ENCODE assay signal across 11 mouse cellular contexts in genomic region chr11:101130056-101130756, GRCm38 (mm10). TPM values are rescaled to one million over a fixed set of nuclear protein-coding genes. Genes with fewer than 3 reads are reported as not detected.
A peak's percentile ranks its signal among the peaks of the same experiment; 100 is the strongest.
DNase-seq lines count a peak whose midpoint lies in the region; ATAC-seq and TF ChIP-seq lines count a peak whose summit lies in the region.
"Had no signal": no experiment of that assay in that cellular context is flagged by ENCODE, and none has a peak within 500 bp of the region (broad histone marks: within the 10 kb centered on the region; RNA-seq: fewer than 3 reads in every experiment).

No protein-coding gene starts in this region.

- H3K4me1 ChIP-seq in liver, adult 2 months (ENCODE audit: control insufficient read depth, insufficient read depth, low read length): peaks cover 14% of the 10 kb centered on the region
- H3K4me1 ChIP-seq in liver, embryonic 11.5 days (replicated peaks; ENCODE audit: control insufficient read depth, insufficient read depth, low read length): peaks cover 8% of the 10 kb centered on the region
- peaks cover 16% of the 10 kb centered on the region for H3K4me1 ChIP-seq in heart, embryonic 12.5 days (replicated peaks)

- no peak for TF ChIP-seq POLR2A in liver, adult 2 months (IDR thresholded peaks at IDR 0.05; ENCODE audit: extremely low read depth, insufficient read depth, low read length)

- peak overlapping the region; percentile 4; the same call in 1 of the 2 replicates for H3K9ac ChIP-seq in liver, adult 2 months (ENCODE audit: low read depth, low read length)
- no peak overlapping the region; the same call in 1 of the 2 replicates for H3K9ac ChIP-seq in liver, embryonic 11.5 days (ENCODE audit: low read depth, low read length)
- 0 out of 2 replicates have a peak overlapping the region, but pooled peaks have one; percentile 40 for H3K9ac ChIP-seq in heart, embryonic 12.5 days
- H3K9ac ChIP-seq: liver, embryonic 13.5 days had no signal

- DNase-seq in liver, adult 2 months (ENCODE audit: extremely low read depth, low read depth, low spot score): peak; percentile 95
- no peak for DNase-seq in liver, embryonic 11.5 days (ENCODE audit: low spot score)
- peak; percentile 93 for DNase-seq in gastrocnemius, adult 2 months
- DNase-seq in lung, postnatal 36 days: peak; percentile 29
- DNase-seq in layer of hippocampus, postnatal 36 days: no peak
- no peak for DNase-seq in left cerebral cortex, adult 18-20 months (ENCODE audit: low spot score in 2 of 2)
- DNase-seq: kidney, adult 8-10 months; liver, embryonic 13.5 days had no signal

- no peak overlapping the region for H3K4me3 ChIP-seq in liver, adult 2 months (ENCODE audit: insufficient read depth, low read depth, low read length)
- no peak overlapping the region for H3K4me3 ChIP-seq in liver, embryonic 11.5 days (ENCODE audit: low read depth, low read length)
- peak overlapping the region; percentile 41 for H3K4me3 ChIP-seq in gastrocnemius, adult 2 months
- no peak overlapping the region for H3K4me3 ChIP-seq in heart, embryonic 12.5 days
- H3K4me3 ChIP-seq: liver, embryonic 13.5 days had no signal

- intact Hi-C loops in gastrocnemius, adult 2 months (cut with DNase I): loop anchor here (2.0 kb wide), 1 partner anchor 39 kb away; no protein-coding TSS in a partner anchor

- no peak for TF ChIP-seq CTCF in liver, adult 2 months (IDR thresholded peaks at IDR 0.05; ENCODE audit: low read depth, low read length)
- TF ChIP-seq CTCF in gastrocnemius, adult 2 months (IDR thresholded peaks at IDR 0.05): no peak

- no peaks in the 10 kb centered on the region for H3K79me2 ChIP-seq in liver, adult 2 months (ENCODE audit: control insufficient read depth, insufficient read depth, low read length)

- no peaks in the 10 kb centered on the region for H3K9me3 ChIP-seq in liver, embryonic 11.5 days (ENCODE audit: control insufficient read depth, low read length)
- H3K9me3 ChIP-seq in heart, embryonic 12.5 days (replicated peaks): peaks cover 6% of the 10 kb centered on the region

- no peak overlapping the region for H3K4me2 ChIP-seq in liver, embryonic 11.5 days
- H3K4me2 ChIP-seq in heart, embryonic 12.5 days: peak overlapping the region; percentile 50
- H3K4me2 ChIP-seq: liver, embryonic 13.5 days had no signal

- H3K36me3 ChIP-seq in liver, adult 2 months (ENCODE audit: control insufficient read depth, insufficient read depth, low read length): peaks cover 7% of the 10 kb centered on the region
- H3K36me3 ChIP-seq in liver, embryonic 11.5 days (ENCODE audit: control insufficient read depth, insufficient read depth, low read length): peaks cover 19% of the 10 kb centered on the region
- H3K36me3 ChIP-seq in heart, embryonic 12.5 days: peaks cover 22% of the 10 kb centered on the region

- ATAC-seq in liver, embryonic 11.5 days (replicated peaks; ENCODE audit: low FRiP score): no peak
- peak; percentile 41; the same call in 1 of the 2 replicates for ATAC-seq in heart, embryonic 12.5 days (ENCODE audit: insufficient number of reproducible peaks, low FRiP score)
- no peak for ATAC-seq in erythroblast, adult 5-6 weeks (replicated peaks; ENCODE audit: low FRiP score, poor library complexity, severe bottlenecking)

- H3K27ac ChIP-seq in liver, adult 2 months (replicated peaks; ENCODE audit: insufficient read depth, low read depth, low read length): peak overlapping the region; percentile 67
- no peak overlapping the region for H3K27ac ChIP-seq in liver, embryonic 11.5 days (ENCODE audit: low read depth, low read length)
- H3K27ac ChIP-seq in gastrocnemius, adult 2 months: peak overlapping the region; percentile 92
- H3K27ac ChIP-seq in heart, embryonic 12.5 days (ENCODE audit: poor library complexity, severe bottlenecking): peak overlapping the region; percentile 88
- H3K27ac ChIP-seq: liver, embryonic 13.5 days had no signal

- no peaks in the 10 kb centered on the region for H3K27me3 ChIP-seq in liver, adult 2 months (ENCODE audit: control insufficient read depth, insufficient read depth, low read length)
- H3K27me3 ChIP-seq in liver, embryonic 11.5 days (replicated peaks; ENCODE audit: control insufficient read depth, insufficient read depth, low read length): no peaks in the 10 kb centered on the region
- H3K27me3 ChIP-seq in heart, embryonic 12.5 days (replicated peaks): no peaks in the 10 kb centered on the region
- H3K27me3 ChIP-seq: liver, embryonic 13.5 days had no signal

- 29% methylated on average over 18 of the region's 18 CpGs for WGBS in liver, adult 2 months
- WGBS in liver, embryonic 11.5 days: 39% methylated on average over 18 of the region's 18 CpGs
- 22% methylated on average over 18 of the region's 18 CpGs for WGBS in heart, embryonic 12.5 days

RNA-seq across cellular contexts. Expression of gene Tubg1, which starts 10.5 kb away (rescaled TPM):
- 7.6 and 9.2 TPM in 2 replicates for total RNA-seq in liver, adult 2 months (2014; rRNA removed)
- 11.9 and 17.6 TPM in 2 replicates for polyA plus RNA-seq in liver, adult 2 months (2012; rRNA removed)
- 82.3 and 85.3 TPM in 2 replicates for polyA plus RNA-seq in liver, embryonic 11.5 days (2014; fragmentation: Nextera tagmentation; extraction: Ambion mirVana)
- 10 to 100 TPM; 22.0 to 30.2 TPM for total RNA-seq in gastrocnemius, adult 2 months (2021)
- 77.3 and 78.8 TPM in 2 replicates for polyA plus RNA-seq in heart, embryonic 12.5 days (2016; fragmentation: Nextera tagmentation; extraction: Ambion mirVana)
- total RNA-seq in layer of hippocampus, postnatal 36 days (2021): 10 to 100 TPM; 39.7 to 41.8 TPM
- total RNA-seq in left cerebral cortex, adult 18-20 months (2021): 10 to 100 TPM; 44.5 to 53.3 TPM
- total RNA-seq in erythroblast, adult 5-6 weeks (2015; ENCODE audit: low replicate concordance): 5.6 and 12.5 TPM in 2 replicates
- 8.2 and 10.5 TPM in 2 replicates for total RNA-seq in erythroblast, adult 5-6 weeks (2017; ENCODE audit: low replicate concordance)

RNA-seq across cellular contexts. Expression of gene Retreg3, which starts 10.5 kb away (rescaled TPM):
- 46.2 and 46.3 TPM in 2 replicates for total RNA-seq in liver, adult 2 months (2014; rRNA removed)
- 61.2 and 61.5 TPM in 2 replicates for polyA plus RNA-seq in liver, adult 2 months (2012; rRNA removed)
- 11.5 and 12.2 TPM in 2 replicates for polyA plus RNA-seq in liver, embryonic 11.5 days (2014; fragmentation: Nextera tagmentation; extraction: Ambion mirVana)
- 10 to 100 TPM; 30.3 to 31.1 TPM for total RNA-seq in gastrocnemius, adult 2 months (2021)
- polyA plus RNA-seq in heart, embryonic 12.5 days (2016; fragmentation: Nextera tagmentation; extraction: Ambion mirVana): 15.2 and 15.9 TPM in 2 replicates
- 10 to 100 TPM; 58.7 to 61.1 TPM for total RNA-seq in layer of hippocampus, postnatal 36 days (2021)
- 10 to 100 TPM; 53.9 to 57.8 TPM for total RNA-seq in left cerebral cortex, adult 18-20 months (2021)
- total RNA-seq in erythroblast, adult 5-6 weeks (2015; ENCODE audit: low replicate concordance): 35.7 and 40.3 TPM in 2 replicates
- total RNA-seq in erythroblast, adult 5-6 weeks (2017; ENCODE audit: low replicate concordance): 88.4 and 93.1 TPM in 2 replicates

RNA-seq across cellular contexts. Expression of gene Tubg2, which starts 25.5 kb away (rescaled TPM):
- not detected in 2 replicates for total RNA-seq in liver, adult 2 months (2014; rRNA removed)
- polyA plus RNA-seq in liver, adult 2 months (2012; rRNA removed): 0.10 and 0.17 TPM in 2 replicates
- 1.3 and 1.8 TPM in 2 replicates for polyA plus RNA-seq in liver, embryonic 11.5 days (2014; fragmentation: Nextera tagmentation; extraction: Ambion mirVana)
- 1 to 10 TPM; 2.4 to 3.6 TPM for total RNA-seq in gastrocnemius, adult 2 months (2021)
- polyA plus RNA-seq in heart, embryonic 12.5 days (2016; fragmentation: Nextera tagmentation; extraction: Ambion mirVana): 3.3 and 3.6 TPM in 2 replicates
- 10 to 100 TPM; 39.9 to 40.7 TPM for total RNA-seq in layer of hippocampus, postnatal 36 days (2021)
- total RNA-seq in left cerebral cortex, adult 18-20 months (2021): 10 to 100 TPM; 48.6 to 54.5 TPM
- not detected in 2 replicates for total RNA-seq in erythroblast, adult 5-6 weeks (2015; ENCODE audit: low replicate concordance)
- total RNA-seq in erythroblast, adult 5-6 weeks (2017; ENCODE audit: low replicate concordance): not detected in 2 replicates
- total RNA-seq: monocyte, adult 5-6 weeks had no signal

RNA-seq across cellular contexts. Expression of gene Psmc3ip, which starts 35.0 kb away (rescaled TPM):
- 0.55 and 0.67 TPM in 2 replicates for total RNA-seq in liver, adult 2 months (2014; rRNA removed)
- 0.20 and 0.39 TPM in 2 replicates for polyA plus RNA-seq in liver, adult 2 months (2012; rRNA removed)
- 40.7 and 42.8 TPM in 2 replicates for polyA plus RNA-seq in liver, embryonic 11.5 days (2014; fragmentation: Nextera tagmentation; extraction: Ambion mirVana)
- total RNA-seq in gastrocnemius, adult 2 months (2021): 1 to 10 TPM; 1.5 to 2.2 TPM
- polyA plus RNA-seq in heart, embryonic 12.5 days (2016; fragmentation: Nextera tagmentation; extraction: Ambion mirVana): 20.8 and 21.3 TPM in 2 replicates
- total RNA-seq in layer of hippocampus, postnatal 36 days (2021): 1 to 10 TPM; 3.6 to 3.9 TPM
- 1 to 10 TPM; 3.0 to 3.6 TPM for total RNA-seq in left cerebral cortex, adult 18-20 months (2021)
- total RNA-seq in erythroblast, adult 5-6 weeks (2015; ENCODE audit: low replicate concordance): 2.7 and 4.4 TPM in 2 replicates
- total RNA-seq in erythroblast, adult 5-6 weeks (2017; ENCODE audit: low replicate concordance): 4.1 and 13.7 TPM in 2 replicates
- total RNA-seq: monocyte, adult 5-6 weeks had no signal

RNA-seq across cellular contexts. Expression of gene Cntnap1, which starts 40.1 kb away (rescaled TPM):
- total RNA-seq in liver, adult 2 months (2014; rRNA removed): 0.40 and 0.46 TPM in 2 replicates
- polyA plus RNA-seq in liver, adult 2 months (2012; rRNA removed): 0.87 and 0.88 TPM in 2 replicates
- polyA plus RNA-seq in liver, embryonic 11.5 days (2014; fragmentation: Nextera tagmentation; extraction: Ambion mirVana): 0.34 and 0.40 TPM in 2 replicates
- total RNA-seq in gastrocnemius, adult 2 months (2021): 1 to 10 TPM; 1.2 to 1.6 TPM
- 0.37 and 0.71 TPM in 2 replicates for polyA plus RNA-seq in heart, embryonic 12.5 days (2016; fragmentation: Nextera tagmentation; extraction: Ambion mirVana)
- total RNA-seq in layer of hippocampus, postnatal 36 days (2021): 100 to 1,000 TPM; 168 to 169 TPM
- total RNA-seq in left cerebral cortex, adult 18-20 months (2021): 100 to 1,000 TPM; 158 to 160 TPM
- 0.58 and 0.63 TPM in 2 replicates for total RNA-seq in erythroblast, adult 5-6 weeks (2015; ENCODE audit: low replicate concordance)
- 0.17 TPM in 1 of 2 replicates, not detected in the other for total RNA-seq in erythroblast, adult 5-6 weeks (2017; ENCODE audit: low replicate concordance)

Comparison
In these comparisons a context has a peak if more than half of its experiments do, and no peak if none do; other contexts are left out.
1. DNase-seq: peak in liver, adult 2 months (single experiment), gastrocnemius, adult 2 months (single experiment) and lung, postnatal 36 days (single experiment); none in liver, embryonic 11.5 days (single experiment), layer of hippocampus, postnatal 36 days (0 of 2) and left cerebral cortex, adult 18-20 months (0 of 2).
2. RNA of gene Tubg2, which starts 25.5 kb away (total RNA-seq): 48.6 to 54.5 TPM in left cerebral cortex, adult 18-20 months and 39.9 to 40.7 TPM in layer of hippocampus, postnatal 36 days; 2.4 to 3.6 TPM in gastrocnemius, adult 2 months, not detected in liver, adult 2 months and not detected in erythroblast, adult 5-6 weeks; every median in the first group is over 4 times any median in the second.